Mouse (Mus musculus) ES-Bruce4 (cell line): ENCODE results near the gene Ubiad1. TPM values are rescaled to one million over a fixed set of nuclear protein-coding genes. Genes with fewer than 3 reads are reported as not detected.
A peak's percentile ranks its signal among the peaks of the same experiment; 100 is the strongest.

ENCODE experiments used
- H3K27ac ChIP-seq: 2 replicates; pipeline ENCODE4 v1.5.1; 2012; ENCODE audit warnings: low read length, inconsistent platforms; ENCODE audit not compliant: insufficient read depth
- H3K27me3 ChIP-seq: 2 replicates; pipeline ENCODE4 v1.6.1; 2012; ENCODE audit warnings: mild to moderate bottlenecking, low read length, inconsistent platforms; ENCODE audit not compliant: control insufficient read depth, poor library complexity, insufficient read depth, severe bottlenecking
- H3K36me3 ChIP-seq: 2 replicates; pipeline ENCODE4 v1.6.1; 2012; ENCODE audit warnings: inconsistent platforms, mild to moderate bottlenecking, low read length, moderate library complexity; ENCODE audit not compliant: control insufficient read depth, poor library complexity, insufficient read depth, severe bottlenecking
- H3K4me1 ChIP-seq: one replicate; pipeline ENCODE4 v1.8.1; 2011; ENCODE audit warnings: low read length; ENCODE audit not compliant: control insufficient read depth, insufficient read depth
- H3K4me3 ChIP-seq: 2 replicates; pipeline ENCODE4 v1.5.1; 2011; ENCODE audit warnings: low read depth, mild to moderate bottlenecking, low read length
- H3K9ac ChIP-seq: 2 replicates; pipeline ENCODE4 v1.6.1; 2012; ENCODE audit warnings: low read depth, mild to moderate bottlenecking, inconsistent platforms; ENCODE audit not compliant: poor library complexity, severe bottlenecking
- H3K9me3 ChIP-seq: replicated peaks from 2 replicates; pipeline ENCODE4 v1.6.1; 2012; ENCODE audit warnings: mild to moderate bottlenecking, low read length, inconsistent platforms; ENCODE audit not compliant: control insufficient read depth, poor library complexity, insufficient read depth, severe bottlenecking
- CTCF ChIP-seq: IDR thresholded peaks from one replicate; pipeline ENCODE4 v1.8.1; 2011; ENCODE audit warnings: low read depth, low read length
- EP300 ChIP-seq: IDR thresholded peaks from 2 replicates; pipeline ENCODE4 v1.6.1; 2011; ENCODE audit warnings: low read depth, low read length; ENCODE audit not compliant: insufficient read depth
- POLR2A ChIP-seq: IDR thresholded peaks from one replicate; pipeline ENCODE4 v1.8.1; 2011; ENCODE audit warnings: low read length; ENCODE audit not compliant: insufficient read depth
- polyA plus RNA-seq: library from polyadenylated mRNA; stranded (reverse); fragments of >200 nt; gene quantifications from 2 replicates; pipeline ENCODE4 v1.2.4, GENCODE M21; 2011; ENCODE audit warnings: low read depth; ENCODE audit not compliant: missing spikeins, insufficient read depth, insufficient read length

Gene Ubiad1
- polyA plus RNA-seq, 1 experiment = 10.3 TPM

DNA sequence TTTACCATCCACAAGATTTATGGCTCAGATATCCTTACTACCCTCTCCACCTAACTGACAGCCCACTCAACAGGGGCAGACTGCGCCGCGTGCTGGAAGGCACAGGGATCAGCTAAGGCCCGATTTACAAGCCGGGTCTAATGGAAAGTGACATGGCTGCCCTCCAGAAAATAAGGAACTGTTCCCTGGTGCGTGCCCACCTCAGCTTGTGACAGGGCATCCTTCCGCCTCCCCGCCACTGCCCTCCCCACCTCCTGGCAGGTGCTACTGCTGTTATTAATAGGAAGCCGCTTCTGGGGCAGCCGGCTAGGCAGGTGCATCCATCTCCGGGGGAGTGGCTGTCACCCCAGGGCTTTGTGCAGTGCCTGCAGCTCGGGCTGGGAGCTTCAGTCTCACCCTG is 41.2 kb downstream of the Ubiad1 start:
- Histone ChIP-seq H3K27ac (no peak overlapping the region), H3K9me3 (no peaks in the 10 kb centered on the region), H3K4me1 (no peaks in the 10 kb centered on the region), H3K9ac (no peak overlapping the region), H3K4me3 (no peak overlapping the region), H3K27me3 (no peaks in the 10 kb centered on the region), H3K36me3 (no peaks in the 10 kb centered on the region)
- TF ChIP-seq POLR2A = no peak
- no peak for TF ChIP-seq CTCF
- TF ChIP-seq EP300 = no peak

DNA sequence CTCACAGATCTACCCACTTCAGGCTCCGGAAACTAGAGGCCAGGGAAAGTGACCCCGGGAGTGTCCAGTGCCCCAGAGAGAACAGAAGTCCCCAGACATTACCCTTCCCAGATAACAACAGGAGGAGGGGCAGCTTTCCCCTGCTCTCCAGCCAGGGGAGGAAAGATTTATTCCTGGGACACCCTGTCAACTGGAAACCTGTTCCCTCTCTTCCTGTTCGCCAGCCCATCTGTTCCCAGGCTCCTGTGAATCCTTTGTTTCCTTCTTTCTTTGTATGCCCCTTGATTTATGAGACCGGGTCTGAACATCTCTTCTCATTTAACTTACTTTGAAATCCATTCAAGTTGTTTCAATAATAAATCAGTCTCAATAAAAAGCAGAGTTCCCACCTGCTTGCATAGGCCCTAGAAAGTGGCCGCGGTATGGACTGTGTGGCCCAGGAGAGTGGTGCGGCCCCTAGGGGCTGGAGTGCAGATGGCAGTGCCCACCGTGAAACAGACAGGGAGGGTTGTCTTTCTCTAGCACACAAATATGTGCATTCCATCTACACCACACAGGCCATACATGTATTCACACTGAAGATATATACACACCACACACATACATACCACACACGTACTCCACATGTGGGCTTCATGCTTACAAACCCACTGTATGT is 45.0 kb downstream of the Ubiad1 start:
- TF ChIP-seq POLR2A (no peak), CTCF (peak; percentile 7)
- no peak overlapping the region for H3K27ac ChIP-seq

DNA sequence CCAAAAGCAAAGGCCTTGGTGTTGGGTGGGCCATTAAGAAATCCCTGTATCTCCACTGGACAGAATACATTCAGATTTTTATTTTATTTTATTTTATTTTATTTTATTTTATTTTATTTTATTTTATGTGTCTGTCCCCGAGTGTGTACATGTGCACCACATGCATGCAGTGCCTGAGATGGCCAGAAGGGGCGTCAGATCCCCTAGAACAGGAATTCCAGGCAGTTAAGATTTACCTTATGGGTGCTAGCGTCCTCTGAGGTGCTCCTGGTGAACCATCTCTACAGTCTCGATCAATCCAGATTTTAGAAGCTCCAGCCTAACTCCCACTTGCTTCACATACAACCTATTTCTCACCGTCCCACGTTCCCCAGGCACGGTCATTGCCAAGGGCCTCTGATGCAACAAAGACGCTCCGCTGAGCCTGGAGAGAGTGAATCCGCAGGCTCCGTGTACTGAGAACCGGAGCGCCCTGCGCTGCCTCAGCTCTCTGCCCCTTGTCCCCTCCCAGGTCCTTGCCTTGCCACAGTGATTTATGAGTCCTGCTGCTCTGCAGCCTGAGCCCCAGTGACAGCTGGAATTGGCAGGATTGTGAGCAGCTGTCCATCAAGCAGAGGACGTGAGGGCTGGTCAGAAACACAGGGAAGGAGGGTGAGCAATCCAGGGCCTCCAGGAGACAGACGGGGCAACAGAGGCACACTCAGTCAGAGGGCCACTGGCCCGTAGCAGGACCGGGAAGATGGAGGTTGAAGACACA is 46.9 kb downstream of the Ubiad1 start:
- TF ChIP-seq CTCF (peak; percentile 0), POLR2A (no peak)
- Histone ChIP-seq H3K9ac (no peak overlapping the region), H3K4me1 (no peaks in the 10 kb centered on the region), H3K4me3 (no peak overlapping the region), H3K27me3 (no peaks in the 10 kb centered on the region), H3K9me3 (no peaks in the 10 kb centered on the region), H3K27ac (no peak overlapping the region), H3K36me3 (no peaks in the 10 kb centered on the region)

More for the DNA sequence above, 45.0 kb downstream of the Ubiad1 start:
- no peaks in the 10 kb centered on the region for H3K9me3 ChIP-seq
- no peak overlapping the region for H3K9ac ChIP-seq
- H3K36me3 ChIP-seq = no peaks in the 10 kb centered on the region
- no peaks in the 10 kb centered on the region for H3K27me3 ChIP-seq
- H3K4me3 ChIP-seq = no peak overlapping the region
- no peaks in the 10 kb centered on the region for H3K4me1 ChIP-seq

DNA sequence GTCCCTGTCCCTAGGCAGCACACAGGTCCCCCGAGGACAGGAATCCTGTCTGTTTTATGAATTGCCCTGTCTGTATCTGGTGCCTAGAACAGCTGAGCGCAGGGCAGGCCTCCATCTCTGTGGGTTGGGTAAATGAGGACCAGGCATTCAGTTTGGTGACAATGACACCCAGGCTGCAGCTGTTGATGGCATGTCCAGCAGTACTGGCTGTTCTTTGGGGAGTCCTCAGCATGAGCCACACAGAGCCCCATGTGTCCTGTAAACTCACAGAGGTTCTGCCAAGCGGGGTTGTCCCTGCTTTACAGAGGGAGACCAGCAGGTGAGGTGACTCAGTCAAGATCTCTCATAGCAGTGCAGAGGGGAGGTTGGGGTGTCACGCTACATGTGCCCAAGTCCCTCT is 47.5 kb downstream of the Ubiad1 start:
- Histone ChIP-seq H3K27me3 (no peaks in the 10 kb centered on the region), H3K27ac (no peak overlapping the region), H3K9ac (no peak overlapping the region), H3K4me1 (no peaks in the 10 kb centered on the region), H3K9me3 (no peaks in the 10 kb centered on the region), H3K4me3 (no peak overlapping the region), H3K36me3 (no peaks in the 10 kb centered on the region)
- TF ChIP-seq CTCF = no peak
- TF ChIP-seq POLR2A = no peak

DNA sequence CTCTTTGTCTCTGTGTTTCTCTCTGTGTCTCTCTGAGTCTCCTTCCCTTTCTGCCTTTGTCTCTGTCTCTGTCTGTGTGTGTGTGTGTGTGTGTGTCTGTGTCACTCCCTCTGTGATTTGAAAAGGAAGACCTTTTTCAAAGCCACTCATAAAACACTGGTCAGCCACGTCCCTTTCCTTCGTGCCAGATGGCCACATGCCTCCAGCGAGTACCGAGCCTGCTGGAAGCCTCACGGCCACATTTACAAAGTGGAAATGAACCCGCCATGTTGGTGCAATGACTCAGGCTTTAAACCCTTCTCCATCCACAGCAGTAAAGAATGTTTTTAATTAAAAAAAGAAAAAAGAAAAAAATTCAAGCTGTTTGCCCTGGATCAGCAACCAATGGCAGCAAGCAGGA is 48.7 kb downstream of the Ubiad1 start:
- Histone ChIP-seq H3K4me3 (no peak overlapping the region), H3K27me3 (no peaks in the 10 kb centered on the region), H3K27ac (no peak overlapping the region), H3K9me3 (no peaks in the 10 kb centered on the region), H3K9ac (no peak overlapping the region), H3K36me3 (no peaks in the 10 kb centered on the region), H3K4me1 (no peaks in the 10 kb centered on the region)
- TF ChIP-seq CTCF = no peak
- TF ChIP-seq EP300 = no peak
- no peak for TF ChIP-seq POLR2A

DNA sequence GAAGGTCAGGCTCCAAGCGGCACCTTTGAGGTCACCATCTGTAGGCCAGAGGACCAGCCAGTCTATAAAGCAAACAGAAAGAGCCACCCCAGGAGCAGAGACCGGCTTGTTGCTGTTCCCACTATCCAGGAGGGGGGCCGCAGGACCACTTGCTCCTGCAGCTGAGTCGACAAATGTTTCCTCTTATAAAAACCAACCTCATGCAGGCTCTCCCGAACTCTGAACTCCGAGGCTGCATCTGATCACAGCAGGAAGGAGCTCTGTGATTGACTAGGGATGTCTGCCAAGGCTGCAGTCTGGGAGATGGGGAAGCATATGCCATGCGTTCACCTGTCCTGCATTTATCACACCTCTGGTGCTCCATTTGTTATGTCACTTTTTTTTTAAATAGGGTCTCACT is 49.4 kb downstream of the Ubiad1 start:
- no peak overlapping the region for H3K27ac ChIP-seq
- no peaks in the 10 kb centered on the region for H3K9me3 ChIP-seq
- H3K4me1 ChIP-seq = no peaks in the 10 kb centered on the region
- H3K27me3 ChIP-seq = no peaks in the 10 kb centered on the region
- no peak for TF ChIP-seq CTCF
- no peak for TF ChIP-seq EP300
- TF ChIP-seq POLR2A = no peak
- H3K4me3 ChIP-seq = no peak overlapping the region
- no peak overlapping the region for H3K9ac ChIP-seq
- H3K36me3 ChIP-seq = no peaks in the 10 kb centered on the region
